Mouse (Mus musculus) urinary bladder, adult 2 months (tissue): ENCODE measurements around the gene Galnt12. TPM values are rescaled to one million over a fixed set of nuclear protein-coding genes. Genes with fewer than 3 reads are reported as not detected.
"Not testable (repeated sequence)": the region's sequence is repeated elsewhere in the genome, so short reads cannot be mapped to it uniquely, and the experiment has no call there.

Source experiments
- DNase-seq: peaks from one replicate; pipeline ENCODE4 v3.0.0; 2022; ENCODE audit warnings: low spot score
- polyA plus RNA-seq: library from polyadenylated mRNA; depleted of rRNA; stranded (reverse); fragments of >200 nt; gene quantifications from 2 replicates; pipeline ENCODE4 v1.2.3, GENCODE M21; 2012; rRNA removed

Gene Galnt12
- polyA plus RNA-seq: 3.7 and 3.9 TPM in 2 replicates

DNA sequence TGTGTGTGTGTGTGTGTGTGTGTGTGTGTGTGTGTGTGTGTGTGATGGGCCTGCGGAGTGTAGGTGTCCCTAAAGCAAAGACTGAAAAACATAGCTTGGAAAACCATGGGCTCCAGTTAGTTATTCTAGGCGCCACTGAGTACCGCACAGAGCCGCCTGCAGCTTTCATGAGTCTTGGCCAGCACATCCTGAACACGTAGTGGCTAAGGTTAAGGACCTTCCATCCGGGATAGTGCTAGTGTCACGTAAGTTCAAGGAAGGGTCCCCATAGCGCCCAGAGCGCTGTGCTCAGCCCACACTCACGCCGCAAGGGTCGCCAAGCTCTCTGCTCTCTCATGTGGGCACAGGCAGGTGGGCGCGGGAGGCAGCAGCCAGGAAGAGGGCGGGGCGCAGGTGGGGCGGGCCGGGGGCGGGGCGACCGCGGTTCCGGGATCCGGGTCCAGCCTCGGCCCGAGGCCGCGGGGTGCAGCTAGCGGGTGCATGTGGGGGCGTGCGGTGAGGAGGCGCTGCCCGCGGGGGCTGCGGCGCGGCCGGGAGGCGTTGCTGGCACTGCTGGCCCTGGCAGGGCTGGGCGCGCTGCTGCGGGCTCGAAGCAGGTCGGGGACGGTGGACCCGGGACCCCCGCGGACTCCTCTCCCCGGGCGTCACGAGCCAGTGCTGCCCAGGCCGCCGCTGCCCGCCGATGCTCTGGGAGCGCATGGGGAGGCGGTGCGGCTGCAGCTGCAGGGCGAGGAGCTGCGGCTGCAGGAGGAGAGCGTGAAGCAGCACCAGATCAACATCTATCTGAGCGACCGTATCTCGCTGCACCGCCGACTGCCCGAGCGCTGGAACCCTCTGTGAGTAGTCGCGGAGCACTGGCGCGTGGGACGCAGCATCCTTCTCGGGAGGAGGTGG lies at the start of gene Galnt12:
Gene Galnt12, plus strand, starts transcription at position 417 of the 894 bp plus-strand sequence.
- no peak for DNase-seq

GRCm38 (mm10) chr4:47043866-47044265 lies 47.8 kb upstream of the Galnt12 start:
- no peak for DNase-seq

- DNase-seq: no peak
Observed at GRCm38 (mm10) chr4:47046974-47047373, 44.7 kb upstream of the Galnt12 start.

GRCm38 (mm10) chr4:47047765-47048164 lies 43.9 kb upstream of the Galnt12 start:
- DNase-seq: no peak

DNA sequence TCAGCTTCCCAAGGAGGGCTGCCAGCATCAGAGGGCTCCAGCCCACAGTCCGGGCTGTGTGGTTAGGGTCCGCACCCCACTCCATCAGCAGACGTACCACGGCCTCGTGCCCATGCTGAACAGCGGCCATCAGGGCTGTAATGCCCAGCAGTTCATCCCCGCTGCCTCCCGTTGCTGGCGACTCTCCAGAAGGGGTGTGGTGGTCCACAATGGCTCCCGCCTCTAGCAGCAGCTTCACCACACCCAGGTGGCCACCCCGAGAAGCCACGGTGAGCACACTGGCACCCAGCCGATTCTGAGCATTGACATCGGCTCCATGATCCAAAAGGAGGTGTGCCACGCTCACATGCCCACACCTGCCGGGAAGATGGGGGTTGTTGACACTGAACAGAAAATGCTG lies 42.5 kb upstream of the Galnt12 start:
- no peak for DNase-seq

GRCm38 (mm10) chr4:47050167-47050566 lies 41.5 kb upstream of the Galnt12 start:
- peak; percentile 84 for DNase-seq

- no peak for DNase-seq
Observed at GRCm38 (mm10) chr4:47050642-47051381, 40.9 kb upstream of the Galnt12 start.

DNA sequence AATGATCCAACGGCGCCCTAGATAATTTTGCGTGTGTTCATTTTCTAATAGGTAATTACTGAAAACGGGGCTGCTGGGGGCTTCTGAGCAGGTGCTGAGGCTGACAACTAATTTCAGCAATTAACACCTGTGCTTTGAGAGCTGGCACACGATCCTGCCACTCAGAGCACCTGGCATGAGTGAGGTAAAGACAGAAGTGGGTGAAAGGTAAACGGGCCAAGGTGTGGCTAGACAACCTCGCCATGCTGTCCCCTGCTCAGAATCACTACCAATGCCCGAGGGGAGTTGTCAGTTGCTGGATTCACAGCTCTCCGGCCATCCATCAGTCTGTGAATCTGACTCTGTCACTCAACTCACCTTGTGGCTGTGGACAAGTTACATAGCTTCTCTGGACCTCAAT lies 39.8 kb upstream of the Galnt12 start:
- DNase-seq: no peak

- not testable (repeated sequence) for DNase-seq
Observed at GRCm38 (mm10) chr4:47055170-47055569, 36.5 kb upstream of the Galnt12 start.

DNA sequence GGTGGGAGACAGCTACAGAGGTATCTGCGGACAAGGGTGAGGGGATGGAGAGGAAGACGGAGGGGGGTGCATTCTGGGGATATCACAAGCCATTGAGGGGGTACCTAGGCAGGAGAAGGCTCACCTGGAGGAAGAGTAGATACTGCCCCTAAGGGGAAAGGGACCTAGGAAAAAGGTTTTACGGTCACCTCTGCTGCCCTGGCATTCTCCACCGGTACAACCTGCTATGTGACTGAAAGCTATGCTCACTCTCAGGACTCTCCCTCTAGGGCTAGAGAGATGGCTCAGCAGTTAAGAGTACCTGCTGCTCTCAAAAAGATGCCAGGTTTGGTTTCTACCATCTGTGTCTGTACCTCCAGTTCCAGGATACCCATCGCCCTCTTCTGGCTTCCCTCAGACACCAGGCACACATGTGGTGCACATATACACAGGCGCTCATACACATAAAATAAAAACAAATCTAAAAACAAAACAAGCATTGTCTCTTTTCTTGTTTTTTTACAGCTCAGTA lies 36.1 kb upstream of the Galnt12 start:
- no peak for DNase-seq

DNA sequence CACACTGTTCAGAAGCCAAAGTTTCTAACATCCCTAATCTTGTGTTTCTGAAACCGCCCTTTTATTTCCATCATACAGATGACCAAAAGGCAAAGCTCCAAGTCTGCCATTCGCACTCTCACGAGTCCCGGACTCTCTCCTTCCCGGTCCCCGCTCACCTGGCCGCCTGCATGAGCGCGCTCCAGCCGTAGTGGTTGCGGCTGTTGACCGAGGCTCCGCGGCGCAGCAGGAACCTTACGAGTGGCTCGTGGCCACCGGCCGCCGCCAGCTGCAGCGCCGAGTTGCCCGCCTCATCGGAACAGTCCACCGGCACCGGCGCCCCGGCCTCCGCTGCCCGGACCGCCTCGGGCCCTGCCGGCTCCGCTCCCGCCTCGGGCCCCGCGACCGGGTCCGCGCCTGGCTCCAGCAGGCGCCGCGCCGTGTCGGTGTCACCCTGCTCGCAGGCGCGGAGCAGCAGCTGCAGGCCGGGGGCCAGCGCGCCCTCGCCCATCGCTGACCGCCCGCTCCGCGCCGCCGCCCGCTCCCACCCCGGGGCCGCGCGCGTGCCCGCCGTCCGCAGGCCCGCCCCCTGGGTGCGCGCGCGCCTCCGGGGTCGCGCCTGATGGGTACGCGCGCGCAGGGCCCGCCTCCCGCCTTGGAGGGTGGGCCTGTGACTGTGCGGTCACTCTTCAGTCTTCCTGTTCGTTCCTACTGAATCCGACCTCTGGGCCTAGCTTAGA lies 34.8 kb upstream of the Galnt12 start, which contains the start of gene Anks6:
Gene Anks6, minus strand, starts transcription at position 637 of the 719 bp plus-strand sequence.
- DNase-seq: peak; percentile 59

- DNase-seq: no peak
Observed at GRCm38 (mm10) chr4:47057510-47058325, 34.0 kb upstream of the Galnt12 start.

DNA sequence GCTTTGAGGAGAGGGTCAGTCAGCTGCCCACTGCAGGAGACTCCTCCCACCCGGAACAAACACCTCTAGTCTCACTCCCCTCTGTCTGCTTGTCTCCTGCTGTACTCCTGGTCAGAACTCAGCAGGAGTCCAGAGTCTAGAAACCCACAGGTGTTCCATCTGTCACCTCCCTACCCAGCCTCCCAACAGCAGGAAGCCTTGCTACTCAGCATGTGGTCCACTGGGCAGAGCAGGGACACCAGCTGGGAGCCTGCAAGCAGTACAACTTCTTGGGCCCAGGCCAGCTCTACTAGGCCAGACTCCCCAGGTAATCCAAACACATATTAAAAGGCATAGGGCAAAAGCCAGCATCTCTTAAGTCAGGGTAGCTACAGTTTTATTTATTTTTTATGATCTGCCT lies 30.8 kb upstream of the Galnt12 start:
- no peak for DNase-seq

GRCm38 (mm10) chr4:47075054-47075453 lies 16.7 kb upstream of the Galnt12 start:
- no peak for DNase-seq

DNA sequence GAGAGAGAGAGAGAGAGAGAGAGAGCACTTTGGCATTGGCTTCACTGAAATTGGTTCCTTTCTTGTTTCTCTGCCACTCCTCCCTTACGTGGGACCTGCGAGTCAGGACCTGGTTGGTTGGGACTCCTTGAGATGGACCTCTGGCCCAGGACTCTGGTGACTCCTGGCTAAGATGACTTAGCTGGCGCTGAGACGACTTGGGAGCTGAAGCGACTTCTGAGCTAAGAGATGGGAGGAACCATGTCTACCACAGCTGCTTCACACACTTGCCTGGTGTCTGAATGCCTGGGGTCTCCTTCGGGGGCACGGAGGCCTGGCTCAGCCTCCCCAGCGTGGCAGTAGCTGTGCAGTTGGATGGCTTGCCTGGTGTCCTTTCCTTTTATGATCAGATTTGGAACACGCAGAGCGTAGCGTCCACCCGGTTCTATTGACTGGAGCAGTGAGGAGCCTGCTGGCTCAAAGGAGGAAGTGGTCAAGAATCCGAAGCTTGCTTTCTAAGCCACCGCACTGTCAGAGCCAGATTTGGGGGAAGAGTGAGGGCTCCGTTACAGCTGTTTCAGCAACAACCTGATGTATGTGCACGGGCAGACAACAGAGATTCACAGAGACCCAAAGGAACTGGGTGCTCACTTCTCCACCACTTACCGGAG lies 11.6 kb upstream of the Galnt12 start:
- DNase-seq: no peak

DNA sequence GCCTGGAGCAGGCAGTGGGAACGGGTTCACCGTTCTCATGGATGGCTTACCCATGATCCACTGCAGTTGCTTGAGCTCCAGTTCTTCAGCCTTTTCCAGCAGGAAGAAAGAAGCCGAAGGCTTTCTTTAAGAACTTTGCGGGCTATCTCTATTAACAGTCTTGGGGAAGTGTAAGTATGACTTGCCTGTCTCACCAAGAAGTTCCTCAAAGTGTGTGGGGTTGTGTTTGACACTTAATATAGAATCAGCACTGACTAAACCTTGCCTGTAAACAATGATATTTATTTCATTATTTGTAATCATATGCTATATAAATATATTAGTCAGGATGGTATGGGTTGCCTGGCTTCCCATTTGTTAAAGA lies 11.1 kb upstream of the Galnt12 start:
- DNase-seq: no peak

- no peak for DNase-seq
Observed at GRCm38 (mm10) chr4:47083824-47084223, 7.9 kb upstream of the Galnt12 start.

DNA sequence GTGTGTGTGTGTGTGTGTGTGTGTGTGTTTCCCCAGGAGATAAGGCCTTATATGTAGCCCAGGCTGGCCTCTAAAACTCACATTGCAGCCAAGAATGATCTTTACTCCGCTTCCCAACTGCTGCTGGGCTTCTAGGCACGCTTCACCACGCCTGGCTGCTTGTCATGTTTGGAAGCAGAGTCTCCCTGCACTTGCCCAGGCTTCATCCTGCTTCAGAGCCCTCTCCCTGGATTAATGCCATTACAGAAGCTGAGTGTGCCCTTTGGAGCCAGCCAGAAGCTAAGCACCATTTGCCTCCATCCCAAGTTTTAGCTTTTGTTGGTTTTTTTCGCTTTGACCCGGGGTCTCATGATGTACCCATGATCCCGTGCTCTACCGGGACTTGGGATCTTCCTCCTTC lies 3.0 kb upstream of the Galnt12 start:
- DNase-seq: no peak

DNA sequence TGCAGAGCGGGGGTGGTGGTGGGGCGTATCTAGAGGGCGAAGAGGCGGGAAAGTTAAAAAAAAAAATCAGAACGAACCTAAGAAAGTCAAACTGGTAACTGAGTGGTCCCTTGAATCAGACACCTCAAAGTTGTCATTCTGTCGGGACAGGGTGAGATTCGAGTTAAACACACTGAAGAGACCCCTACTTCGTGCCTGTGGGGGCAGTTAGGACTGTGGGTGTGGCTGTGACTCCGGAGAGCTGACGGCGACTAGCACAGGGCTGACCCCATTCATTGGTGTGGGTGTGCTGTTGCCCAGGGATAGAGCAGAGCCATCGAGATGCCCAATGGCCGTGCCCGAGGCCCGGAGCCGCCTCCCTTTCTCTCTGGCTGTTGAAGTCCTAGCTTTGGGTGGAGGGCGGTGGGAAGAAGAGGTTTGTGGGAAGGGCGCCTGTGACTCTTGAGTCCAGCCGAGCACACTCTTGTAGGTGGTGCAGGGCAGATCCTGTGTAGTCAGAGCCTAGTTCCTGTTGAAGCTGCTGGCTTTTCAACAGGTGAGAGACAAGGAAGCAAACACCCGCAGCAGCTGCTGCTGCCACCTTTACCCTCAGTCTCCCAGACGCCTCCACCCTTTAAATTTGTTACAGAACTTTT lies 795 bp downstream of the Galnt12 start:
- DNase-seq: no peak

- DNase-seq: no peak
Observed at GRCm38 (mm10) chr4:47093161-47093560, 1.5 kb downstream of the Galnt12 start.
